Mouse (Mus musculus) midbrain, embryonic 14.5 days (tissue): ENCODE data around the gene Casd1. TPM values are rescaled to one million over a fixed set of nuclear protein-coding genes. Genes with fewer than 3 reads are reported as not detected.
"Not testable (repeated sequence)": the region's sequence is repeated elsewhere in the genome, so short reads cannot be mapped to it uniquely, and the experiment has no call there.

ENCODE experiments used
- ATAC-seq: fragments of 200-750 bp; cut with Nextera tagmentation; 2 replicates; pipeline ENCODE4 v1.8.0; 2017; ENCODE audit warnings: moderate number of reproducible peaks, moderate library complexity; ENCODE audit not compliant: low FRiP score, low TSS enrichment
- DNase-seq: peaks from one replicate; pipeline ENCODE4 v3.0.0-alpha.2; 2015
- H3K27ac ChIP-seq: fragments of 300-500 bp; sonication (generic); replicated peaks from 2 replicates; pipeline ENCODE4 v1.5.1; 2014; ENCODE audit warnings: mild to moderate bottlenecking, low read depth, low read length, moderate library complexity
- H3K27me3 ChIP-seq: fragments of 300-500 bp; sonication (generic); 2 replicates; pipeline ENCODE4 v1.6.1; 2014; ENCODE audit warnings: low read length, control low read depth, mixed read lengths; ENCODE audit not compliant: control insufficient read depth, insufficient read depth
- H3K36me3 ChIP-seq: fragments of 300-500 bp; sonication (generic); 2 replicates; pipeline ENCODE4 v1.6.1; 2014; ENCODE audit warnings: low read length, control low read depth; ENCODE audit not compliant: control insufficient read depth, insufficient read depth
- H3K4me1 ChIP-seq: fragments of 300-500 bp; sonication (generic); 2 replicates; pipeline ENCODE4 v1.6.1; 2014; ENCODE audit warnings: mild to moderate bottlenecking, antibody characterized with exemption, low read length, control low read depth; ENCODE audit not compliant: control insufficient read depth, insufficient read depth
- H3K4me2 ChIP-seq: fragments of 300-500 bp; sonication (generic); 2 replicates; pipeline ENCODE4 v1.6.1; 2014; ENCODE audit warnings: mild to moderate bottlenecking, low read length, moderate library complexity
- H3K4me3 ChIP-seq: fragments of 300-500 bp; sonication (generic); replicated peaks from 2 replicates; pipeline ENCODE4 v1.5.1; 2014; ENCODE audit warnings: low read depth, low read length
- H3K9ac ChIP-seq: fragments of 300-500 bp; sonication (generic); replicated peaks from 2 replicates; pipeline ENCODE4 v1.6.1; 2014; ENCODE audit warnings: mild to moderate bottlenecking, low read length, moderate library complexity
- H3K9me3 ChIP-seq: fragments of 300-500 bp; sonication (generic); 2 replicates; pipeline ENCODE4 v1.6.1; 2016; ENCODE audit warnings: low read length, control low read depth, mixed read lengths; ENCODE audit not compliant: control insufficient read depth
- WGBS: fragments of 180-500 bp; shearing (Covaris S2); extraction: QIAGEN DNeasy Blood & Tissue Kit; methylation state at CpG from one replicate; pipeline ENCODE4 v1.1.7; 2014; 5-methylcytosine and 5-hydroxymethylcytosine counted together
- polyA plus RNA-seq: library from polyadenylated mRNA; unstranded; fragments of >200 nt; fragmentation: Nextera tagmentation; extraction: Ambion mirVana; gene quantifications from 2 replicates; pipeline ENCODE4 v1.2.1, GENCODE M21; 2014

The Casd1 gene
- polyA plus RNA-seq, 1 experiment from 2014 or later = 61.9 TPM

GRCm38 (mm10) chr6:4634804-4635203 is 34.2 kb downstream of the Casd1 start:
- DNase-seq = no peak
- Histone ChIP-seq H3K9me3 (no peaks in the 10 kb centered on the region), H3K9ac (no peak overlapping the region), H3K4me1 (no peaks in the 10 kb centered on the region), H3K27me3 (no peaks in the 10 kb centered on the region), H3K4me2 (no peak overlapping the region), H3K36me3 (peaks cover 4% of the 10 kb centered on the region; the same call in 1 of the 2 replicates), H3K4me3 (no peak overlapping the region), H3K27ac (no peak overlapping the region)
- WGBS = 72% methylated on average over 1 of the region's 1 CpGs
- no peak for ATAC-seq

GRCm38 (mm10) chr6:4642068-4642467 is 41.4 kb downstream of the Casd1 start:
- H3K4me3 ChIP-seq = no peak overlapping the region
- no peak overlapping the region for H3K9ac ChIP-seq
- H3K4me2 ChIP-seq = no peak overlapping the region
- H3K27ac ChIP-seq = no peak overlapping the region
- ATAC-seq (no peak), DNase-seq (no peak)
- H3K36me3 ChIP-seq = peaks cover 21% of the 10 kb centered on the region; the same call in 1 of the 2 replicates
- H3K4me1 ChIP-seq = no peaks in the 10 kb centered on the region
- WGBS = 96% methylated on average over 7 of the region's 7 CpGs
- no peaks in the 10 kb centered on the region for H3K27me3 ChIP-seq
- H3K9me3 ChIP-seq = no peaks in the 10 kb centered on the region

GRCm38 (mm10) chr6:4647351-4647750 is 46.7 kb downstream of the Casd1 start:
- Histone ChIP-seq H3K4me3 (no peak overlapping the region), H3K36me3 (peaks cover 2% of the 10 kb centered on the region; the same call in 1 of the 2 replicates), H3K27ac (no peak overlapping the region), H3K4me2 (no peak overlapping the region), H3K4me1 (no peaks in the 10 kb centered on the region), H3K9ac (no peak overlapping the region), H3K27me3 (no peaks in the 10 kb centered on the region), H3K9me3 (no peaks in the 10 kb centered on the region)
- no peak for DNase-seq
- no peak for ATAC-seq
- WGBS = 86% methylated on average over 3 of the region's 3 CpGs

DNA sequence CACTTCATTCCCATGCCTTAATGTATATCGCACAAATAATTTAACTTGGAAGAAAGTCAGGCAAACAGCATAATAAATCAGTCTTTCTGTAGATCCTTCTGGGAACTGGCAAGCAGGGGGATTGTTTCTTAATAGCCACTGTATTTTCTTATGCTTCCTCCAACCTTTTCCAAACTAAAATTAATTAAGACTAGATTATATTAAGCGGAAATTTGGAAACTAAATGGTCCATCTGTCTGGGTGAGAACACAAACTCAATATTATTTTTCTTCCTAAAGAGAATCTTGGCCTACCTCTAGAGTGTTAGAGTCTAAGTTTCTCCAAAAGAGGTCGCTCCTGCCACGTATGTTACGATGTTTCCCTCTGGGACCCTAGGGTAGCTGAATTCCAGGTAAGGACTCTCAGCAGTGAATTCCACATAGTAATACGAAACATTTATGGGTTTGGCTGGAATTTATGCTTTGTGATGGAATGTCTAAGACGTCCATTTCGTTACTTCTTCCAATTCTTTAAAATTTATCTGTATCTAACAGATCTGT is 52.0 kb downstream of the Casd1 start:
- Histone ChIP-seq H3K27ac (no peak overlapping the region), H3K4me1 (no peaks in the 10 kb centered on the region), H3K4me3 (no peak overlapping the region), H3K9me3 (no peaks in the 10 kb centered on the region), H3K9ac (no peak overlapping the region), H3K4me2 (no peak overlapping the region), H3K27me3 (no peaks in the 10 kb centered on the region), H3K36me3 (no peaks in the 10 kb centered on the region)
- no peak for ATAC-seq
- WGBS = 83% methylated on average over 8 of the region's 8 CpGs
- peak; percentile 12 for DNase-seq

GRCm38 (mm10) chr6:4653741-4654140 is 53.1 kb downstream of the Casd1 start:
- H3K27ac ChIP-seq, H3K4me1 ChIP-seq, H3K27me3 ChIP-seq, H3K9ac ChIP-seq, H3K36me3 ChIP-seq, ATAC-seq, H3K9me3 ChIP-seq, DNase-seq, H3K4me2 ChIP-seq, H3K4me3 ChIP-seq: not testable (repeated sequence)
- WGBS = 96% methylated on average over 12 of the region's 12 CpGs

- no peak overlapping the region for H3K27ac ChIP-seq
- no peaks in the 10 kb centered on the region for H3K9me3 ChIP-seq
- H3K4me1 ChIP-seq = no peaks in the 10 kb centered on the region
- 77% methylated on average over 5 of the region's 5 CpGs for WGBS
- no peaks in the 10 kb centered on the region for H3K27me3 ChIP-seq
- DNase-seq (no peak), ATAC-seq (no peak)
- H3K4me3 ChIP-seq = no peak overlapping the region
- H3K9ac ChIP-seq = no peak overlapping the region
- H3K4me2 ChIP-seq = no peak overlapping the region
- H3K36me3 ChIP-seq = no peaks in the 10 kb centered on the region
Measured at GRCm38 (mm10) chr6:4655466-4655865, 54.8 kb downstream of the Casd1 start.

DNA sequence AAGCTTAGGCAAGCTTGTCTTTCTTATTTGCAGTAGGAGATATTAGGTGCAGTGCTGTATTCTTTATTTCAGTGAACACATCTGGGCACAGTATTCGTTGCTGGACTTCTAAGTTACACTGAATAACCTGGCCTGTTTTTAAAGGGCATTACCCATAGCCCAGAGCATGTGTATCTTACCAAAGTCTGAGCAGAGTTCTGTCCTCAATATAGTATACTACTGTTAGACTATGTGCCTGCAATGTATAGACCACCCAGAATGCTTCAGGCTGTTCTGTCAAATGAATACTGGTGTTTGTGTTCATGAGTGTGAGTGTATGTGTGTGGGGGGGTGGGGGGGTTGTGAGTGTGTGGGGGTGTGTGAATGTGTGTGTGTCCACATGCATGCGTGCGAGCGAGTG is 55.3 kb downstream of the Casd1 start:
- DNase-seq (no peak), ATAC-seq (no peak)
- no peak overlapping the region for H3K27ac ChIP-seq
- H3K4me1 ChIP-seq = no peaks in the 10 kb centered on the region
- no peak overlapping the region for H3K9ac ChIP-seq
- H3K4me2 ChIP-seq = no peak overlapping the region
- H3K36me3 ChIP-seq = no peaks in the 10 kb centered on the region
- H3K9me3 ChIP-seq = no peaks in the 10 kb centered on the region
- 96% methylated on average over 4 of the region's 4 CpGs for WGBS
- no peak overlapping the region for H3K4me3 ChIP-seq
- no peaks in the 10 kb centered on the region for H3K27me3 ChIP-seq

- Histone ChIP-seq H3K9me3 (no peaks in the 10 kb centered on the region), H3K9ac (no peak overlapping the region), H3K36me3 (no peaks in the 10 kb centered on the region), H3K4me2 (no peak overlapping the region), H3K4me1 (no peaks in the 10 kb centered on the region), H3K27ac (no peak overlapping the region), H3K4me3 (no peak overlapping the region), H3K27me3 (no peaks in the 10 kb centered on the region)
- no peak for DNase-seq
- no peak for ATAC-seq
- 85% methylated on average over 13 of the region's 13 CpGs for WGBS
Measured at GRCm38 (mm10) chr6:4658861-4659260, 58.2 kb downstream of the Casd1 start.

- DNase-seq = no peak
- no peak overlapping the region for H3K27ac ChIP-seq
- H3K9me3 ChIP-seq = no peaks in the 10 kb centered on the region
- no peak overlapping the region for H3K9ac ChIP-seq
- WGBS = 57% methylated on average over 2 of the region's 2 CpGs
- no peak for ATAC-seq
- no peaks in the 10 kb centered on the region for H3K4me1 ChIP-seq
- H3K27me3 ChIP-seq = no peaks in the 10 kb centered on the region
- no peaks in the 10 kb centered on the region for H3K36me3 ChIP-seq
- H3K4me3 ChIP-seq = no peak overlapping the region
- no peak overlapping the region for H3K4me2 ChIP-seq
Measured at GRCm38 (mm10) chr6:4663516-4663915, 62.9 kb downstream of the Casd1 start.
